ENCODE assay signal across 10 mouse cellular contexts in genomic region chr7:36974573-36974972, GRCm38 (mm10).
DNase-seq lines count a peak whose midpoint lies in the region; ATAC-seq and TF ChIP-seq lines count a peak whose summit lies in the region.
"Had no signal": no experiment of that assay in that cellular context is flagged by ENCODE, and none has a peak within 500 bp of the region (broad histone marks: within the 10 kb centered on the region; RNA-seq: fewer than 3 reads in every experiment).

No protein-coding gene starts in this region.

- no peak for ATAC-seq in hindbrain, postnatal 0 days
- ATAC-seq in hindbrain, embryonic 16.5 days = no peak
- no peak for ATAC-seq in neural tube, embryonic 11.5 days (ENCODE audit: insufficient read depth, low FRiP score, low TSS enrichment)

- H3K27ac ChIP-seq in hindbrain, postnatal 0 days = no peak overlapping the region
- no peak overlapping the region for H3K27ac ChIP-seq in hindbrain, embryonic 16.5 days (ENCODE audit: low read depth, low read length)
- H3K27ac ChIP-seq in neural tube, embryonic 11.5 days (ENCODE audit: low read depth, low read length) = no peak overlapping the region
- H3K27ac ChIP-seq: embryonic facial prominence, embryonic 15.5 days; heart, embryonic 15.5 days had no signal

- H3K4me1 ChIP-seq in hindbrain, postnatal 0 days (ENCODE audit: insufficient read depth, low read length) = no peaks in the 10 kb centered on the region
- H3K4me1 ChIP-seq in hindbrain, embryonic 16.5 days (ENCODE audit: control insufficient read depth, insufficient read depth, low read depth, low read length) = no peaks in the 10 kb centered on the region
- H3K4me1 ChIP-seq in neural tube, embryonic 11.5 days (ENCODE audit: control insufficient read depth, insufficient read depth, low read length) = peaks cover 10% of the 10 kb centered on the region

- no peak overlapping the region for H3K9ac ChIP-seq in hindbrain, postnatal 0 days (replicated peaks; ENCODE audit: low read length)
- H3K9ac ChIP-seq in hindbrain, embryonic 16.5 days (ENCODE audit: low read depth, low read length) = no peak overlapping the region
- H3K9ac ChIP-seq in neural tube, embryonic 11.5 days (ENCODE audit: low read length) = no peak overlapping the region
- H3K9ac ChIP-seq: embryonic facial prominence, embryonic 15.5 days; heart, embryonic 15.5 days had no signal

- no peak overlapping the region for H3K4me3 ChIP-seq in hindbrain, postnatal 0 days (ENCODE audit: low read length)
- no peak overlapping the region for H3K4me3 ChIP-seq in hindbrain, embryonic 16.5 days (ENCODE audit: low read length)
- no peak overlapping the region for H3K4me3 ChIP-seq in neural tube, embryonic 11.5 days (ENCODE audit: low read depth, low read length)
- H3K4me3 ChIP-seq: embryonic facial prominence, embryonic 15.5 days had no signal

- TF ChIP-seq CTCF in hindbrain, postnatal 0 days (IDR thresholded peaks at IDR 0.05; ENCODE audit: low read depth) = peak; percentile 62

- no peaks in the 10 kb centered on the region for H3K36me3 ChIP-seq in hindbrain, postnatal 0 days (ENCODE audit: insufficient read depth, low read length)
- H3K36me3 ChIP-seq in hindbrain, embryonic 16.5 days (ENCODE audit: control insufficient read depth, insufficient read depth, low read length) = no peaks in the 10 kb centered on the region
- no peaks in the 10 kb centered on the region for H3K36me3 ChIP-seq in neural tube, embryonic 11.5 days (ENCODE audit: control insufficient read depth, insufficient read depth, low read length)
- H3K36me3 ChIP-seq: embryonic facial prominence, embryonic 15.5 days; heart, embryonic 15.5 days had no signal

- H3K9me3 ChIP-seq in hindbrain, postnatal 0 days (ENCODE audit: low read length) = no peaks in the 10 kb centered on the region
- H3K9me3 ChIP-seq in hindbrain, embryonic 16.5 days (ENCODE audit: control insufficient read depth, low read length) = no peaks in the 10 kb centered on the region
- no peaks in the 10 kb centered on the region for H3K9me3 ChIP-seq in neural tube, embryonic 11.5 days (ENCODE audit: control insufficient read depth, low read length)
- H3K9me3 ChIP-seq: embryonic facial prominence, embryonic 15.5 days; heart, embryonic 15.5 days had no signal

- peak; percentile 44 for DNase-seq in hindbrain, postnatal 0 days (ENCODE audit: low spot score)
- DNase-seq in ovary, postnatal 14 days (ENCODE audit: low spot score) = peak; percentile 5
- no peak for DNase-seq in ovary, adult 18-20 months (ENCODE audit: low spot score)
- DNase-seq in embryo, embryonic 9.5 days (ENCODE audit: extremely low spot score) = peak; percentile 55
- DNase-seq in neural tube, embryonic 11.5 days (ENCODE audit: low spot score) = peak; percentile 66
- no peak for DNase-seq in spleen, adult 12 weeks (ENCODE audit: low spot score)
- DNase-seq in spleen, adult 18-20 months = no peak

- no peaks in the 10 kb centered on the region for H3K27me3 ChIP-seq in hindbrain, postnatal 0 days (ENCODE audit: insufficient read depth, low read length)
- H3K27me3 ChIP-seq in hindbrain, embryonic 16.5 days (replicated peaks; ENCODE audit: control insufficient read depth, insufficient read depth, low read length) = no peaks in the 10 kb centered on the region
- no peaks in the 10 kb centered on the region for H3K27me3 ChIP-seq in neural tube, embryonic 11.5 days (ENCODE audit: control insufficient read depth, insufficient read depth, low read length)
- H3K27me3 ChIP-seq: embryonic facial prominence, embryonic 15.5 days; heart, embryonic 15.5 days had no signal

- WGBS in hindbrain, postnatal 0 days = 50% methylated on average over 4 of the region's 4 CpGs
- WGBS in hindbrain, embryonic 16.5 days = 46% methylated on average over 4 of the region's 4 CpGs
- 45% methylated on average over 4 of the region's 4 CpGs for WGBS in neural tube, embryonic 11.5 days

- no peak overlapping the region for H3K4me2 ChIP-seq in hindbrain, postnatal 0 days (ENCODE audit: low read depth, low read length)
- H3K4me2 ChIP-seq in hindbrain, embryonic 16.5 days (ENCODE audit: low read length) = no peak overlapping the region
- H3K4me2 ChIP-seq in neural tube, embryonic 11.5 days (ENCODE audit: low read depth) = no peak overlapping the region
- H3K4me2 ChIP-seq: embryonic facial prominence, embryonic 15.5 days had no signal

Comparison
In these comparisons a context has a peak if more than half of its experiments do, and no peak if none do; other contexts are left out.
1. DNase-seq: peak in hindbrain, postnatal 0 days (single experiment), ovary, postnatal 14 days (single experiment), embryo, embryonic 9.5 days (single experiment) and neural tube, embryonic 11.5 days (single experiment); none in ovary, adult 18-20 months (single experiment), spleen, adult 12 weeks (single experiment) and spleen, adult 18-20 months (0 of 2).